Mouse (Mus musculus) midbrain, embryonic 12.5 days (tissue): Measurements from ENCODE around the gene Olfr1378. TPM values are rescaled to one million over a fixed set of nuclear protein-coding genes. Genes with fewer than 3 reads are reported as not detected.

ENCODE experiments used
- ATAC-seq: fragments of 200-750 bp; cut with Nextera tagmentation; 2 replicates; pipeline ENCODE4 v1.8.0; 2017; ENCODE audit warnings: low read depth, moderate TSS enrichment, moderate library complexity; ENCODE audit not compliant: low FRiP score
- H3K27ac ChIP-seq: fragments of 300-500 bp; sonication (generic); replicated peaks from 2 replicates; pipeline ENCODE4 v1.5.1; 2016; ENCODE audit warnings: mild to moderate bottlenecking
- H3K27me3 ChIP-seq: fragments of 300-500 bp; sonication (generic); 2 replicates; pipeline ENCODE4 v1.6.1; 2016; ENCODE audit warnings: mild to moderate bottlenecking
- H3K36me3 ChIP-seq: fragments of 300-500 bp; sonication (generic); 2 replicates; pipeline ENCODE4 v1.6.1; 2016
- H3K4me1 ChIP-seq: fragments of 300-500 bp; sonication (generic); 2 replicates; pipeline ENCODE4 v1.6.1; 2016
- H3K4me2 ChIP-seq: fragments of 300-500 bp; sonication (generic); replicated peaks from 2 replicates; pipeline ENCODE4 v1.6.1; 2016; ENCODE audit warnings: mild to moderate bottlenecking, moderate library complexity
- H3K4me3 ChIP-seq: fragments of 300-500 bp; sonication (generic); 2 replicates; pipeline ENCODE4 v1.5.1; 2016; ENCODE audit warnings: mild to moderate bottlenecking
- H3K9ac ChIP-seq: fragments of 300-500 bp; sonication (generic); replicated peaks from 2 replicates; pipeline ENCODE4 v1.6.1; 2016; ENCODE audit warnings: mild to moderate bottlenecking, moderate library complexity
- H3K9me3 ChIP-seq: fragments of 300-500 bp; sonication (generic); 2 replicates; pipeline ENCODE4 v1.6.1; 2016; ENCODE audit warnings: mild to moderate bottlenecking
- WGBS: fragments of 180-500 bp; shearing (Covaris S2); methylation state at CpG from one replicate; pipeline ENCODE4 v1.1.7; 2016; 5-methylcytosine and 5-hydroxymethylcytosine counted together
- polyA plus RNA-seq: library from polyadenylated mRNA; unstranded; fragments of >200 nt; fragmentation: Nextera tagmentation; extraction: Ambion mirVana; gene quantifications from 2 replicates; pipeline ENCODE4 v1.2.1, GENCODE M21; 2016

Gene Olfr1378
- polyA plus RNA-seq, 1 experiment from 2014 or later = not detected

DNA sequence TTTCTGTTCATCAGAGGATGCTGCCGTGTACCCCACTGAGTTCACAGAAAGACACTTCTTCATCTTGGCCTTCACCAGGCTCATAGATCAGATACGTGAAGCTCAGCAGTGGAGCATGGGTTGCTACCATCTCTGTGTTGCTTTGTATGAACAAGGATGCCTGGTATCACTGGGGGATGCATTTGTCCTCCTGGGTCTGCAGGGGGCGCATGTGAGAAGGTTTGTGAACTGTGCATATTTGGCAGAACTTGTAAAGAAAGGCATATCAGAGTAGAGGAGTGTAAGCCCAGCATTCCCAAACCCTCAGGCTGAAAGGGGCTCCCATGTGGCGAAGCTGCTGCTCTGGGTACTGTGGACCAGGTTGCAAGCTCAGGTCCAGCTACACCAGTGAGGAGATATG is 10.9 kb downstream of the Olfr1378 start:
- no peak overlapping the region for H3K4me3 ChIP-seq
- no peaks in the 10 kb centered on the region for H3K4me1 ChIP-seq
- no peaks in the 10 kb centered on the region for H3K27me3 ChIP-seq
- ATAC-seq = no peak
- no peak overlapping the region for H3K9ac ChIP-seq
- WGBS = 74% methylated on average over 4 of the region's 4 CpGs
- no peaks in the 10 kb centered on the region for H3K36me3 ChIP-seq
- H3K4me2 ChIP-seq = no peak overlapping the region
- H3K9me3 ChIP-seq = no peaks in the 10 kb centered on the region
- no peak overlapping the region for H3K27ac ChIP-seq

DNA sequence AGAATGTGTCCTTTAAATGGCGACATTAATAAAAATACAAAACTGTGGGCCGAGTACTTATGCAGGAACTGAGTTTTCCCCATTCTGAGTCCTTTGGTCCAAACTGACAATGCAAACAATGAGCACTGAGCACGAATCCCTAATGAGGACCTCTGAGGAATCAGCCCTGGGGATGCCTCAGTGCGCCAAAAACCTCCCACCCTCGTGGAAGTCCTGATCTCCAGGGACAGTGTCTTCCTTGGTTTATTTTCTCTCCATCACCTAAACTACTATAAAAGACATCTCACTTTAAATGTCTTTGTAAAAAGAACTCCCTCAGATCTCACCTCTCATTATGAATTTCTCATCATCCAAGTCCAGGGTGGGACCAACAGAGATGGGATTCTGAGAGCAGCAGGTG is 15.3 kb downstream of the Olfr1378 start, which contains the start of gene Olfr1377:
Olfr1377 (plus strand) TSS at position 301 of the 400 bp plus-strand sequence.
- no peaks in the 10 kb centered on the region for H3K36me3 ChIP-seq
- no peak within 1 kb of the TSS for H3K4me2 ChIP-seq
- no peak for ATAC-seq
- H3K9ac ChIP-seq = no peak within 1 kb of the TSS
- no peak within 1 kb of the TSS for H3K4me3 ChIP-seq
- H3K9me3 ChIP-seq = no peaks in the 10 kb centered on the region
- no peak within 1 kb of the TSS for H3K27ac ChIP-seq
- H3K27me3 ChIP-seq = no peaks in the 10 kb centered on the region
- H3K4me1 ChIP-seq = no peaks in the 10 kb centered on the region
- WGBS = 64% methylated on average over 5 of the region's 5 CpGs

DNA sequence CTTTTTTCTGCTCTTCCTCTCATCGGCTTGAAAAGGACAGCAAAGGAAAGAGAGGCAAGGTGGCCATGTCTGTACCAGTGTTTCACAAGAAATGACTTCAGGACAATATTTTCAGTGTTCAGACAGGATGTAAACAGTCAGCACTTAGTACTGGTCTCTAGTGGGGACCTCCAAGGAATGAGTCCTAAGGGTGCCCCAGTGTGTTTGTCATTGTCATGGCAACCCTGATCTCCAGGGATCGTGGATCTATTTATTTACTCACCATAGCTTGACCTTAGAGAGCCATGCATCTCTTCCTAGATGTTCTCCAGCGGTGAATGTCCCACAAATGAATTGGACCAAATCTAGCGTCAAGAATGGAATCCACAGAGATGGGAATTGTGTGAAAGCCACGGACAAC is 37.0 kb downstream of the Olfr1378 start, which contains the start of gene Olfr51:
Olfr51 (plus strand) TSS at position 301 of the 400 bp plus-strand sequence.
- WGBS = 80% methylated on average over 5 of the region's 5 CpGs

DNA sequence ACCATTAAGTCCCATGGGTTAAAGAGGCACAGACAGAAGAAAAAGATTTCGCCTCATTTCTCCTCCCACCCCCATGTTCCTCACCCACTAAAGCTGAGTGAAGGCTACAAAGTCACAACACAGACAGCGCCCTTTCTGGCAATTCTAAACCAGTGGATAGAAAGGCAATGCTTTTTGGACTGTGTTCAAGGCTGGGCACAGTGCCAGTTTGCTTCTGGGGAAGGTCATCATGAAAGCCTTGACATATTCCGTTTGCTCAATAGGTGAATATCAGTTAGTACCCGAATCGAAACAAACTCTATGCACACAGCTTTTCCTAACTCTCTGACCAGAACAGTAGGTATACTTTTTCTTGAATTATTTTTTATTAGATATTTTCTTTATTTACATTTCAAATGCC is 45.5 kb downstream of the Olfr1378 start:
- Histone ChIP-seq H3K4me1 (no peaks in the 10 kb centered on the region), H3K36me3 (no peaks in the 10 kb centered on the region), H3K27me3 (no peaks in the 10 kb centered on the region), H3K27ac (no peak overlapping the region), H3K9me3 (no peaks in the 10 kb centered on the region), H3K4me3 (no peak overlapping the region), H3K9ac (no peak overlapping the region), H3K4me2 (no peak overlapping the region)
- ATAC-seq = no peak
- 88% methylated on average over 5 of the region's 5 CpGs for WGBS

More for the DNA sequence above, 37.0 kb downstream of the Olfr1378 start, which contains the start of gene Olfr51:
- Histone ChIP-seq H3K4me2 (no peak within 1 kb of the TSS), H3K9ac (no peak within 1 kb of the TSS), H3K9me3 (no peaks in the 10 kb centered on the region), H3K27ac (no peak within 1 kb of the TSS), H3K4me1 (no peaks in the 10 kb centered on the region), H3K4me3 (no peak within 1 kb of the TSS), H3K27me3 (no peaks in the 10 kb centered on the region), H3K36me3 (no peaks in the 10 kb centered on the region)
- no peak for ATAC-seq

DNA sequence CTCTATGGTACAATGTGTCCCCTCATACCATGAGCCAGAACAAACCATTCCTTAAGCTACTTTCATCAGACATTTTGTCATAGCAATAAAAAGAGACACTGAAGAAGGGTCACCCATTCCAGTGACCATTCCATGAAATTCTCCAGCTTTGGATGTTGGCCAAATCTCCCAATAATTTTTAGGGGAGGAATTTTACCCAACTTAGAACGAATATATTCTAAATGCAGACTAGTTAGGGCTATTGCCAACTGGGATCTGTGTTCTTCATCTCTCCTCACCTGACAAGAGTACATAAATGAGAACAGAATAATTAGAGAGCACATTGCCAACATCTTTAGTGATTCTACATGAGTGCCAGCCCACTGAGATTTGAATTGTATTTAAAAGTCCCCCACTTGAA is 47.6 kb downstream of the Olfr1378 start, which contains the start of gene Olfr54:
Olfr54 (plus strand) TSS at position 301 of the 400 bp plus-strand sequence.
- no peaks in the 10 kb centered on the region for H3K9me3 ChIP-seq
- H3K4me2 ChIP-seq = no peak within 1 kb of the TSS
- ATAC-seq = no peak
- 70% methylated on average over 1 of the region's 1 CpGs for WGBS
- H3K9ac ChIP-seq = no peak within 1 kb of the TSS
- H3K27ac ChIP-seq = no peak within 1 kb of the TSS
- H3K27me3 ChIP-seq = no peaks in the 10 kb centered on the region
- no peaks in the 10 kb centered on the region for H3K36me3 ChIP-seq
- no peak within 1 kb of the TSS for H3K4me3 ChIP-seq
- H3K4me1 ChIP-seq = no peaks in the 10 kb centered on the region

DNA sequence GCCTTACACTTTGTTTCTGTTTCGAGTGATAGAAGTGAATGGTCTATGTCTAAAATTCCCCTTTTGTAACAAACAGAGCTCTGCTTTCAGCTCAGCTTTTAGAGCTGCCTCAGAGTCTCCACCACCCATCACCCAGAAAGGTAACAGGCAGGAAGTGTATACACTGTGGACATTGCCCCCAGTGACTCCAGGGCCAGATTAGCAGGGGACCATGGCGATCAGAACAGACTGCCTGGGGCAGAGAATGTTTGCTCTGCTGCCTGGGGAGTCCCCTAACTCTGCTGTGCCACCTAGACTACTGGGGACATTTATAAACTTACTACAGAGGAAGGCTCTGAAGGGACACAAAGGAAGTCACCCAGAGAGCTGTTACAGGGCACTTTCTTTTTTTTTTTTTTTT is 50.0 kb downstream of the Olfr1378 start:
- Histone ChIP-seq H3K4me2 (no peak overlapping the region), H3K36me3 (no peaks in the 10 kb centered on the region), H3K9me3 (no peaks in the 10 kb centered on the region), H3K4me3 (no peak overlapping the region), H3K9ac (no peak overlapping the region), H3K27ac (no peak overlapping the region), H3K4me1 (no peaks in the 10 kb centered on the region), H3K27me3 (no peaks in the 10 kb centered on the region)
- WGBS = 43% methylated on average over 2 of the region's 2 CpGs
- no peak for ATAC-seq

Other genes with a start within 250 kb of the Olfr1378 start
- 58.1 and 59.2 TPM in 2 replicates for gene Zfp354c, start 138.8 kb upstream of the Olfr1378 start, polyA plus RNA-seq
- 1.1 and 1.8 TPM in 2 replicates for gene Zfp879, start 125.0 kb upstream of the Olfr1378 start, polyA plus RNA-seq
- not detected in 2 replicates for gene Grm6, start 115.8 kb upstream of the Olfr1378 start, polyA plus RNA-seq
- gene Zfp454, start 78.9 kb upstream of the Olfr1378 start, polyA plus RNA-seq = 17.3 and 19.3 TPM in 2 replicates
- gene Zfp2, start 50.4 kb upstream of the Olfr1378 start, polyA plus RNA-seq = 37.4 and 40.2 TPM in 2 replicates
- gene Zfp354b, start 34.9 kb upstream of the Olfr1378 start, polyA plus RNA-seq = 2.1 and 2.4 TPM in 2 replicates
- not detected in 2 replicates for gene 4933414I15Rik, start 22.8 kb upstream of the Olfr1378 start, polyA plus RNA-seq
- not detected in 2 replicates for gene Prop1, start 12.8 kb upstream of the Olfr1378 start, polyA plus RNA-seq
- gene Olfr1377, start 15.4 kb downstream of the Olfr1378 start, polyA plus RNA-seq = not detected in 2 replicates
- not detected in 2 replicates for gene Olfr51, start 37.1 kb downstream of the Olfr1378 start, polyA plus RNA-seq
- not detected in 2 replicates for gene Olfr54, start 47.7 kb downstream of the Olfr1378 start, polyA plus RNA-seq
- gene Olfr1375, start 81.6 kb downstream of the Olfr1378 start, polyA plus RNA-seq = not detected in 2 replicates
- gene Zfp354a, start 92.7 kb downstream of the Olfr1378 start, polyA plus RNA-seq = 11.3 and 11.7 TPM in 2 replicates